Mouse (Mus musculus): ENCODE data around the gene Cfap54.

Gene Cfap54

GRCm38 (mm10) chr10:92933616-92934015 is 147.8 kb downstream of the Cfap54 start:
- DNase-seq: no peak

- DNase-seq: no peak
These were observed 149.0 kb downstream of the Cfap54 start for GRCm38 (mm10) chr10:92932464-92932863.

GRCm38 (mm10) chr10:92930036-92930435 is 151.4 kb downstream of the Cfap54 start:
- no peak for DNase-seq

GRCm38 (mm10) chr10:92928256-92928655 is 153.2 kb downstream of the Cfap54 start:
- DNase-seq: peak; percentile 28

- DNase-seq: no peak
These were observed 162.9 kb downstream of the Cfap54 start for GRCm38 (mm10) chr10:92918551-92918950.

GRCm38 (mm10) chr10:92907246-92907645 is 174.2 kb downstream of the Cfap54 start:
- DNase-seq: no peak

- DNase-seq: no peak
These were observed 193.0 kb downstream of the Cfap54 start for GRCm38 (mm10) chr10:92888466-92888865.

GRCm38 (mm10) chr10:92878000-92878399 is 203.4 kb downstream of the Cfap54 start:
- DNase-seq: no peak

- no peak for DNase-seq
These were observed 240.4 kb downstream of the Cfap54 start for GRCm38 (mm10) chr10:92840980-92841379.

- no peak for DNase-seq
These were observed 243.8 kb downstream of the Cfap54 start for GRCm38 (mm10) chr10:92837572-92837971.

- DNase-seq: no peak
These were observed 244.4 kb downstream of the Cfap54 start for GRCm38 (mm10) chr10:92837045-92837444.

GRCm38 (mm10) chr10:92821499-92821898 is 259.9 kb downstream of the Cfap54 start:
- no peak for DNase-seq

GRCm38 (mm10) chr10:92818190-92818589 is 263.2 kb downstream of the Cfap54 start:
- no peak for DNase-seq

- no peak for DNase-seq
These were observed 264.5 kb downstream of the Cfap54 start for GRCm38 (mm10) chr10:92816903-92817302.

- DNase-seq: no peak
These were observed 270.5 kb downstream of the Cfap54 start for GRCm38 (mm10) chr10:92810894-92811293.

- no peak for DNase-seq
These were observed 289.5 kb downstream of the Cfap54 start for GRCm38 (mm10) chr10:92791908-92792307.

- no peak for DNase-seq
These were observed 289.9 kb downstream of the Cfap54 start for GRCm38 (mm10) chr10:92791531-92791900.

- no peak for DNase-seq
These were observed 290.4 kb downstream of the Cfap54 start for GRCm38 (mm10) chr10:92790893-92791530.

- no peak for DNase-seq
These were observed 291.2 kb downstream of the Cfap54 start for GRCm38 (mm10) chr10:92790247-92790646.

- DNase-seq: no peak
These were observed 292.9 kb downstream of the Cfap54 start for GRCm38 (mm10) chr10:92788410-92789096.

- no peak for DNase-seq
These were observed 298.7 kb downstream of the Cfap54 start for GRCm38 (mm10) chr10:92782691-92783090.

GRCm38 (mm10) chr10:92754359-92754758 is 327.1 kb downstream of the Cfap54 start:
- no peak for DNase-seq

- DNase-seq: no peak
These were observed 351.1 kb downstream of the Cfap54 start for GRCm38 (mm10) chr10:92730339-92730738.

- no peak for DNase-seq
These were observed 352.7 kb downstream of the Cfap54 start for GRCm38 (mm10) chr10:92728723-92729122.

Data from right cerebral cortex, postnatal 14 days (tissue).